Mouse (Mus musculus): ENCODE measurements around the gene Cpxcr1. TPM values are rescaled to one million over a fixed set of nuclear protein-coding genes. Genes with fewer than 3 reads are reported as not detected.

Cpxcr1 gene
- not detected in 2 replicates for total RNA-seq (2021)
- long read RNA-seq, experiment 1: 0 reads
- long read RNA-seq, experiment 2: 0 reads

GRCm38 (mm10) chrX:116448644-116449043 is at the start of gene Cpxcr1:
Gene Cpxcr1 (plus strand): TSS chrX:116448944.
- no peak for DNase-seq

Other genes starting within 250 kb of the Cpxcr1 start
- gene H2afb2, start 232.2 kb downstream of the Cpxcr1 start, total RNA-seq (2021): not detected in 2 replicates

Data from adrenal gland, postnatal 14 days (tissue).